Mouse (Mus musculus): ENCODE results near the gene Gm10720. TPM values are rescaled to one million over a fixed set of nuclear protein-coding genes. Genes with fewer than 3 reads are reported as not detected.
"Not testable (repeated sequence)": the region's sequence is repeated elsewhere in the genome, so short reads cannot be mapped to it uniquely, and the experiment has no call there.

Gene Gm10720
- polyA plus RNA-seq, 1 experiment from 2014 or later, result not detected

- not testable (repeated sequence) for H3K27ac ChIP-seq; H3K79me2 ChIP-seq (ENCODE audit: inconsistent target); H3K36me3 ChIP-seq (ENCODE audit: inconsistent target); H3K4me3 ChIP-seq (ENCODE audit: inconsistent target)
- 68% methylated on average over 4 of the region's 4 CpGs for WGBS (ENCODE audit: missing documents)
These were observed 22.7 kb downstream of the Gm10720 start for GRCm38 (mm10) chr9:3038161-3038560.

Other genes with a start within 250 kb of the Gm10720 start
- gene Gm10722, start 14.7 kb upstream of the Gm10720 start, polyA plus RNA-seq (2018), result not detected in 3 replicates
- not detected in 3 replicates for gene Gm11168, start 12.3 kb upstream of the Gm10720 start, polyA plus RNA-seq (2018)
- not detected in 3 replicates for gene Gm10721, start 2.5 kb upstream of the Gm10720 start, polyA plus RNA-seq (2018)
- gene Gm10719, start 1.8 kb downstream of the Gm10720 start, polyA plus RNA-seq (2018), result not detected in 3 replicates
- gene Gm10718, start 7.9 kb downstream of the Gm10720 start, polyA plus RNA-seq (2018), result not detected in 3 replicates
- gene Gm10717, start 9.8 kb downstream of the Gm10720 start, polyA plus RNA-seq (2018), result not detected in 3 replicates
- not detected in 3 replicates for gene Gm17535, start 18.9 kb downstream of the Gm10720 start, polyA plus RNA-seq (2018)
- gene Gm10715, start 21.2 kb downstream of the Gm10720 start, polyA plus RNA-seq (2018), result not detected in 3 replicates